Mouse (Mus musculus): ENCODE data around the gene Kcnh2.
A peak's percentile ranks its signal among the peaks of the same experiment; 100 is the strongest.

Kcnh2 gene

DNA sequence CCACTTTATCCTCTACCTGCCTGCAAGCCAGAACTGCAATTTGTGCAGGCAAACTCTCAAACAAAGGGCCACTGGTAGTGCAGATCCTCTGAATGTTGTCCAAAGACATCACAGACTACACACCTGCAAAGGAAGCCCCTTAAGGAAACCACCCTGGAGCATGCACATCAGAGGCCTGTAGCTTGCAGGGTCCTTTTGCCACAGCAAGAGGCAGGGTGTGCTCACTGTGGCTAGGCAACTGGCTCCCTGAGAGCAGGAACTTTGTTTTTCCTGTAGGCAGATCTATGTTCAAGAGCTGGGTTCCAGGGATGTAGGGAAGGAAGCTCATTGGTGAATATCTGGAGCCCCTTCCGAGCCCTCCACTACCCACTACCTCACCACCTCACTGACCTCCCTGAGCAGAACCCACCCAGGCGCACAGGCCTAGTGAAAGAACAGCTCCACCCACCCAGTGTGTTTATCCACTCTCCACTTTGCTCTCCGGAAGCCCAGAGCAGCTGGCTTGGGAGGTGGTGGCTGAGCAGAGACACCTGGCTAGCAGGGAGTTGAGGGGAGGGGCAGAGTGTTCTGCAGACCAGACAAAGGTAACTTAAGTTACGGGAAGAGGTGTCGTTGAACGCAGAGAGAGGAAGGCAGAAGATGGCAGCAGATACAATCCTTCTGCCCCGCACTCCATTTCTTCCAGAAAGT is 4.1 kb downstream of the Kcnh2 start:
- DNase-seq (ENCODE audit: low spot score in 2 of 2) = no peak

DNA sequence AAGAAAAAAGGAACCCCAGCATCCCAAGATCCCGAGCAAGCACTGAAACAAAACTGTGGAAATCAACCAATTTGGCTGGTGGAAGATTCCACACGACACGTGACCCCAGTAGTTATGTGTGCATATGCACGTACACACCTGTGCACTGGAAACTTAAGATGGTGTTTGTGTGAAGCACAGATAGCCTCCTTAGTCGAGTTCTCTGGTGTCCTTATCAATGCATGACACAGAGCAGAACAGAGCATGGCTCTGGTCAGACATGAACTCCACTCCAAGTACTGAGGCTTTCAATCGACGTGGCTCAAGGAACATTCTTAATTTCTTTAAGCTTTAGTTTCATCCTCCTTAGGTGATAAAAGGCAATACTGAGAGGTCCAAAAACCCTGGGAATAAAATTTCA is 5.1 kb downstream of the Kcnh2 start:
- no peak for DNase-seq (ENCODE audit: low spot score in 2 of 2)

DNA sequence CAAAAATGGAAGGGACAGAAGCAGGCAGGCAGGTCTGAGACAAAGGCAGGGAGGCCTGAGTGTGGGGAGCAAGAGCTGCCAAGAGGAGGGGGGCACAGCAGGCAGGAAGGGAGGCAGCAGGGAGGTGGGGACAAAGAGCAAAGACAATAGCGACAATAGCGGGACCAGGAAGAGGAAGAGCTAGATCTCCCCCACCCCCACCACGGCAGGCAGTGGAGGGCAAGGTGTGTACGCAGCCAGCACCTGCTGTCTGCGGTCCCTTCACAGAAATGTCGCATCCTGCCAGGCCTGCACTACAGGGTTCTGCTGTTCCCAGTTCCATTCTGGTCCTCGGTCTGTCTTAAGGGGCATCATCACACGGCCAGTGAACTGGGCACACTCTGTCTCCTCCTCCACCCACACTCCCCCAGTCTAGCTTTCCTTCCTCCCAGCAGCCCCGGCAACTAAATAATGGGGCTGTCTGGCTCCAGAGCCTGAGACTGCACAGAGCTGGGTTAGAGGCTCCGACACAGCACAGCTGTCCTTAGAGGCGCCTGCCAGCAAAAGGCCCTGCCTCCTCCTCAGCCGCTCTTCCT is 6.8 kb downstream of the Kcnh2 start:
- DNase-seq (ENCODE audit: low spot score in 2 of 2) = no peak

DNA sequence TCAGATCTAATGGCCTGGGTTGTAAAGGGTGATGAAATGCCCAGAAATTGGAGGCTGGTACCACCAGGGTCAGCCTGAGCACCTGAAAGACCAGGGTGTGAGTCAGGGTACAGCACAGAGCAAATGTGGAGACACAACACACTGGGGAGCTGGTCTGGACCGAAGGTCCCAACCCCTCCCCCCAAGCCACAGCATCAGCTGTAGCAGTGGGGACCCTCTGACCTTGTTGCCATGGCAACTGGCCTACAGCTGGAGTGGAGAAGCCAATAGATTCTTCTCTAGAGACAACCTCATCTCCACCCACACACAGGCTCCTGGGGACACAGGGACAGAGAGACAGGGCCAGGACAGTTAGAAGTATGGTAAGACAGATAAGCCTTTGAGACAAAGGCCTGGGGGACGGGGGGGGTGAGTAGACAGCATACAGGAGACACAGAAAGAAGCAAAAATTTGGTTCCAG is 7.4 kb downstream of the Kcnh2 start:
- no peak for DNase-seq (ENCODE audit: low spot score in 2 of 2)

DNA sequence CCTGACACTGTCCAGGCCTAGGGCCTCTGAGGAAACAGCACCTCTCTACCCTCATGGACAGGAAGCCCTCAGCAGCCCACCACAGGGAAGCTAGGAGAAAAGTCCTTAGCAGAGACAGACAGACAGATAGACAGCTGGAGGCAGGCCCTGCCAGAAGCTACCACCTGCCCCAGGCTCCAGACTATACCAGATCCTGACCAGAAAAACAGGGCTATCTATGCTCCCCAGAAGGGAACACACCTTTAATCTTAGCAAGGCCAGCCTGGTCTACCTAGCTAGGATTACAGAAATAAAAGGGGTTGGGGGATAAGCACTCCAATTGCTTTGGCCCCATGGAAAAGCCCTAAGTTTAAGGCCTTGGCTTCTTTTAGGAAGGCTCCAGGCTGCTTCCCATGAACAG is 8.0 kb downstream of the Kcnh2 start:
- no peak for DNase-seq (ENCODE audit: low spot score in 2 of 2)

DNA sequence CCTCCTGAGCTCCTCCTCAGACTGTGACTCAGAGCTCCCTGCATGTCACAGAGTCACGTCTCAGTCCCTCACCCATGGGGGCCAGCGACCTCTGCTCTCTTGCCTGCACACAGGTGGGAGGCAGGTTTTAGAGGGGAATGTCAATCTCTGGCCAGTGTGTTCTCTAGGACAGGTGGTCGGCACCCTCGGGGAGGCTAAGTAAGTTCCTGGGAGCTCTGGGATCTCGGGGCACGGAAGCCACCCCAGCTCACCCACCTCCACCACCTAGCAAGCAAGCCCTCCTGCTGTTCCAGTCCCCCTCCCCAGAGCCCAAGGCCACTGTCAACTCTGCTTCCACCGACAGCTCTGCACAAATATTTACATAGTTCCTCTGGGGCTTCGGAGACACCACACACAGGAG is 8.4 kb downstream of the Kcnh2 start:
- peak in 1 of 2 experiments; percentile 58 for DNase-seq (ENCODE audit: low spot score in 2 of 2)

DNA sequence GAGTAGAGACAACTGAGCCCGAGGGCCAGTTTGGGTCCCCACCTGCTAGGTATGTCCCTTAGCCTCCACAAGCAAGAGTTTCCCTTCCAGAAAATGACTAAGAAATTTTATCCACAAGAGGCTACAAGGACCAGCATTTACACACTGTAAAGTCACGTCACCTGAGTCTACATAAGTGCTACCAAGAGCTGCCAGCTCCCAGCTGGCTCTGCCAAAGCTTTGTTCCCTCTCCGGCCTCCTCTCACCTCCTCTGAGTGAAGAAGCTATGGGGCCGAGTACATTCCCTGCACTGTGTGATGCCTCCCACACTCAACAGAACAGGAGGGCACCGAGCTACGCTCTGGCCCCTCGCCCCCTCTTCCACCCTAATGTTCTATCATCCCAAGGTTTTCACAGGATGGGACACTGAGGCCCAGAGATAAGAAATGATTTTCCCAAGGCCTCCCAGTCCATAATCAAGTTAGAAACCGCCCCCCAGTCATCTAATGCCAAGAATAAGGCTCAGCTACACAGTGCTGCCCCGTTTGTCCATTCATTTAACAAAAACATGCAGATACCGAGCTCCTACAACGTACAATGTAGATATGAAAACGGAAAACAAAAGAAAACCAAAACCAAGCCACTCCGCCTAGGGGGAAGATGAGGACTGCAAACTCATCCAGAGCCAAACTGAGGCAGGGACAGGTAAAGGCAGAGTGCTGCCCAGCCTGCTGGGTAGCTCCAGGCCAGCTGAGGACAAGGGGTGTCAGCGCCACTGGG is 9.0 kb downstream of the Kcnh2 start:
- no peak for DNase-seq (ENCODE audit: low spot score in 2 of 2)

DNA sequence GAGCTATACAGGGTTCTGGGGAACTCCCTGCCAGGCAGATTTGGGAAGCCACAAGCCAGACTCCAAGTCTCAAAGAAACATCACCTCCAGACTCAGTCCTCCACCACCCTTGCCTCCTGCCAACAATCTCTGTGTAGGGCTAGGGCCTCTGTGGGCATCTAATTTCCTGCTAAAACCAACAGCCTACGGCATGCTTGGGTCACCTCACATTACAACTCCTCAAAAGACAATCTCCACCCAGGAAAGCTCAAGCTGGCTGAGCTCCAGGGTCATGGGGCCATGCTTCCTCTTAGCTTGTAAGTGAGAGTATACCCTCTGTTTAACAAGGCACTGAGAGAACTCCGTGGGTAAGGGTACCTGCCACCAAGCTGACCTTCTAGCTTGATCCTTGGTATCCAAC is 13.6 kb downstream of the Kcnh2 start:
- no peak for DNase-seq (ENCODE audit: low spot score in 2 of 2)

DNA sequence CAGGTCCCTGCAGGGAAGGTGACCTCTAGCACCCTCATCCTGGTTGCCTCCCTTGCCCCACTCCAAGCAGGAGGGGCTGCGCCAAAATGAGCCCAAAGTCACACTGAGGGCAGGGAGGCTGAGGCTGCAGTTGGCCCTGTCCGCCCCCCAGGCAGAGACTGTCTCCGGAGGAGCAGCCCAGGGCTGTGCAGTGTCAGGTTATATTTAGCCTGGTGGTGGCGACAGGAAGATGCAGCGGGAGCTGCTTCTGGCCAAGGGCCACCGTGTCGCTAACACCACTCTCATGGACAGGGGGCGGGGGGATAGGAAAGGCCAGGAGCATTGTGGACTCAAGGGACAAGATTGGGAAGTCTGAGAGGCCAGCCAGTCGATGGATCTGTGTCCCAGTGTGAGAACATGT is 14.0 kb downstream of the Kcnh2 start:
- no peak for DNase-seq (ENCODE audit: low spot score in 2 of 2)

DNA sequence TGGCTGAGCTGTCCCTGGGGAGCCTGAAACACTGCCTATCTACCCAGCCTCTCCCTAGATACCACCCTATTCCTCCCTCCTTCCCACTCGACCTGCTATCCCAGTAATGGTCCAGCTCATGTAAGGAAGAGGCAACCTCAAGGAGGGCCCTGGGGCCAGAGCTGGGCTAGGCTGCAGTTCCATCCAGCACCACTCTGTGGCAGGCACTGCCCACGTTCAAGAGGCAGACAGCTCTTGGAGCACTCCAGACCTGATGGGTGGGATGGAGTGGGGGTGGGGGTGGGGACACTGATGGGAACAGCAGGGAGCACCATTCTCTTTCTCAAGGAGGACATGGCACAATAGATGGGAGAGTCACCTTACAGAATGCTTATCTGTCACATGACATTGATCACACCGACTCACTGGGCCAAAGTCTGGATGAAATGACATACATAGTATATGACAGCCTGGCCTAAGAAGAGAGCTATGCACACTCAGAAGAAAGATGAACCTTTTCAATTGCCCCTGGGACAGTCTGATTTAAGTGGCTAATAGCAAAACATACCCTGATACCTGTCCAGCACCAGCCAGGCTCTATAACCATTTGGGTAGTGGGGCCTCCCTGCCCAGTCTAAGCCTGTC is 15.4 kb downstream of the Kcnh2 start:
- DNase-seq (ENCODE audit: low spot score in 2 of 2) = peak in 1 of 2 experiments; percentile 63

DNA sequence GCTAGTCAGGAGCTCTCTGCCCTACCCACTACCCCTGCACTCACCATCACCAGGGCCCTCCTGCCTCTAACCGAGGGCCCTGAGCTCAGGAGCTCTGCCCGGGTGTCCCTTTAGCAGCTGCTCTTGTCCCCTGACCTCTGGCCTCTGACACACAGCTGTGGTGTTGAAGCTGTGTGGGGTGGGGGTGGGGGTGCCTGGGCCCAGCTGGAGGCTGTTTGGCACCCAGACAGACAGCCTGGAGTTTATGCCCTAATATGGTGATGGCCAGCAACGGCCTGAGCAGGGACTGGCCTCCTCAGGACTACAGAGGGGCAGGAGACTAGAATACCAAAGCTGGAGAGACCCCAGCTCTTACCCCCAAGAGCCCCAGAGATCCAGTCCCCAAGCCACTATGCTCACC is 16.7 kb downstream of the Kcnh2 start:
- no peak for DNase-seq (ENCODE audit: low spot score in 2 of 2)

DNA sequence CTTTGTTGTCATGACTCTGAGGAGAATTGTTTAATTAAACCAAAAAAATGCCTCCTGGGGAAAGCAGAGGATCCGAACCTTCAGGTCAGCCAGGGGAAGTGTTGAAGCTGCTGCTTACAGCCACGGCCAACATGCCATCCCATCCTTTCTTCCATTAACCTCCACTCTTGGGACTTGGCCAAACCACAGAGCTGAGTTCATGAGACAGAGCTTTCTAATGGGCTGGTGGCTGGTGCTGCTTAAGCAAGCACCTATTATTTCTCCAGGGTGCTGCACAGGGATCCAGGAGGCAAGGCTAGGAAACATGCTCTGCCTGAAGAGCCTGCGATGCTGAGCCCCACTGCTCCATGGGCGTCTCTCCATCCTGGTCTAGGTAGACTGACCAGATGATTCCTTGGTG is 19.0 kb downstream of the Kcnh2 start:
- no peak for DNase-seq (ENCODE audit: low spot score in 2 of 2)

DNA sequence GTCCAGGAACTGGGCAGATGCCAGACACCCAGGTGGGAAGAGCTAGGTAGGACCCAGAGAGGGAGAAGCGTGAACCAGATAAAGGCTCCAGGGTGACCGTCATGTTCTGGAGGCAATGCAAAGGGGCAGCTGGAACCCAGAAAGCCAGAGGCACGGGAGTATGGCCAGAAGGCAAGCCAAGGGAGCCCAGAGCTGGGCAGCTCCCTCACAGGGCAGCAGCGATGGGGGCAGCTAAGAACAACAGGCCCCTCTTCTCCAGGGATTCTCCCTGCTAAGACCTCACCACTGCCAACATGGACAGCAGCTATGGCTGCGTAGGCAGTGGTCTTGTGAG is 21.5 kb downstream of the Kcnh2 start:
- peak in 1 of 2 experiments; percentile 57 for DNase-seq (ENCODE audit: low spot score in 2 of 2)

DNA sequence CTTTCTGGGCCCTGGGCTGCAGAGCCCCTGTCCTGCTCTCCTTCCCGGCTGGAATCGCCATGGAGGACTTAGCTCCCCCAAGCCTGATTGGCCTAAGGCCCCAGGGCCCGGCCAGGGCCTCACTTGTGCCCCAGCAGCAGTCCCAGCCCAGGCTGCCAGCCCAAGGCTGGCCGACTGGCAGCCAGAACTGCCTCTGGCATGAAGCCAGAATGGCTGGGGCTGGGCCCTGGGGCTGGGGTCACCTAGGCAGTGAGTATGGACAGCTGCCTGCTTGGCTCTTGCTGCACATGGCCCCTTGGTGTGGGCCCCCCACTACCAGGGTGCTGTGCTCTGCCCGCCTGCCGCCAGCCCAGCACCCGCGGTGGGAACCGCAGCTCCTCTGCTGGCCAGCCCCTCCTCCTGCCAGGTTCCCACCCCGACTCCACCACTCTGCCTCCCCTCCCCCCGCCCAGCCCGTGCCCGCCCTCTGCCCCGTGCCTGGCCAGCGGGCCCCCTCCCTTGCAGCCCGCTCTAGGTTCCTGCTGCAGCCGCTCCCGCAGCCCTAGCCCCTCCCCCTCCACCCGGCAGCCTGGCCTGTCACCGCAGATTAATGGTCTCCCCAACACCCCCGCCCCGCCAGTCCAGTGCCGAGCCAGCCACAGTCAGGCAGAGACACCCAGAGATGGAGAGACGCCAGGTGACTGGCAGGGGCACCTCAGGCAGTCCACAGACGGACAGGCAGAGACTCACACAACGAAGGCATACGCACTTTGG is 22.0 kb downstream of the Kcnh2 start:
- DNase-seq (ENCODE audit: low spot score in 2 of 2) = peak in 1 of 2 experiments; percentile 58

DNA sequence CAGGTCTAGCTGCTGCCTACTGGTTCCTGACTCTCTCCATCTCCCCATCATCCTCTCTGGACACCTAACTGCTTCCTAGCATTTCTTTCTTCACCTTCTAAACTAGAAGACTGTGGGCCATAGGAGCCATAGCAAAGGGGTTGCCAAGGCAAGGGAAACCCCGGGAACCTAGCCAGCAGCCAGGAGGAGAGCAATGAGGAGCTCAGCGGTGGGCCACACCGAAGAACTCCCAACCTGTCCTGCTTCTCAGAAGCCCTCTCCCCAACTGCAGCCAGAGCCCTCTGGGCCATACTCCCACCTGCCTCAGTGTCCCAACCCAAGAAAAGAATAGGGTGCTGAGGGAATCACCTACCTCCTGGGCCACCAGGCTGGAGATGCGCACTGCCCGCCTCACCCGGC is 22.6 kb downstream of the Kcnh2 start:
- no peak for DNase-seq (ENCODE audit: low spot score in 2 of 2)

DNA sequence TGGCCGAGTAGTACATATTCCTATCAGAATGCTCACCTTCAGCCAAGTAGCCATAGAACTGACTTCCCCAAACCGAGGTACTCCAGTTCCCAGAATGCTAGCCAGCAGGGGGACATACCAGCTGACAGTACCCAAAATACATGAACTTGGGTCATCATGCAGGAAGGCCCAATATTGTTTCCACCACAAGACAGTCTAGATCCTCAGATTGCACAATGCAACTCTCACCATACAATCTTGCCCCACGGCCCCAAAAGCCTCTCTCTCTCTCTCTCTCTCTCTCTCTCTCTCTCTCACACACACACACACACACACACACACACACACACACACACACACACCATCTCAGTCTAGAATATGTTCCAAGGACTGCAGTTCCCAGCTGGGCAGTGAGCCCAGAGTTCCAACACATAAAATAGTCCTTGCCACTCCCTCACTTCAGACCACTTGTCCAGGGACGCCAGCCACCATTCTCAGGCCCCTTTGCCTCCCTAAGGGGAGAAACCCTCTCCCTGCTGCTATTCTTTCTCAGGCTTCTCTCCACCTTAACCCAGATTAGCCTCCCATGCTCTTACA is 24.5 kb downstream of the Kcnh2 start:
- no peak for DNase-seq (ENCODE audit: low spot score in 2 of 2)

DNA sequence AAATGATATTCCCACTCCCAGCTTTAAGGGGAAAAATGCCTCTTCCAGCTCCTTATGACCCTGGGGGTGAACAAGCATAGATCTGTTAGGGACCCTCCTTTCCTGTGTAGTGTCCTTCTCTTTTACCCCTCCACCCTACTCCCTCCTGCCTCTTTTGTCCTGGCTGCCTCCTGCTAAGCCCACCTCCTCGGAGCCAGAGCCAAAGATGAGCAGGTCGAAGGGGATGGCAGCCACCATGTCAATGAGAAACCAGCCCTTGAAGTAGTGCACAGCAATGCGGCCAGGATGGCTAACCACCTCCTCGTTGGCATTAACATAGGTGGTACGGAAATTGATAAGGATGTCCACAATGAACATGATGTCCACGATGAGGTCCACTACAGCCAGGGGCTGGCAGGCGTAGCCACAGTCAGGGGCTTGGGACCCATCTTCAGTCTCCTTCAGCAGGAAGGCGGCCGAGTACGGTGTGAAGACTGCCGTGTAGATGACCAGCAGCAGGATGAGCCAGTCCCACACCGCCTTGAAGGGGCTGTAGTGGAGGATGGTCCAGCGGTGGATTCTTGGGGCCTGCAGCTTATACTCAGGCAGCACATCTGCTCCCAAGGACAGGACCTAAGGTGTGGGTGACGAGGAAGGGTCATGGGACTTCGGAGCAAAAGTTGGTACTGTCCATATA is 25.1 kb downstream of the Kcnh2 start:
- no peak for DNase-seq (ENCODE audit: low spot score in 2 of 2)

DNA sequence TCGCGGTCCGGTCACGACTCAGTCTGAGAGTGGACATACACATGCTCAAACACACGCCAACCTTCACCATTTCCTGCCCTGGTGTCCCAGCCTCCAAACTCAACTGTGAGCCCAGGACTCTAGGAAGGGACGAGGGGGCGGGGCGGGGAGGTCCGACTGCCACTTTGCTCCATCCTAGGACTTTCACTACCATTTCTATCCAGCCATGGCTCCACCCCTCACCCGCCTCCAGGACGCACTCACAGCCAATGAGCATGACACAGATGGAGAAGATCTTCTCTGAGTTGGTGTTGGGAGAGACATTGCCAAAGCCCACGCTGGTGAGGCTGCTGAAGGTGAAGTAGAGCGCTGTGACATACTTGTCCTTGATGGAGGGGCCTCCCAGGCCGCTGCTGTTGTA is 26.2 kb downstream of the Kcnh2 start:
- no peak for DNase-seq (ENCODE audit: low spot score in 2 of 2)

DNA sequence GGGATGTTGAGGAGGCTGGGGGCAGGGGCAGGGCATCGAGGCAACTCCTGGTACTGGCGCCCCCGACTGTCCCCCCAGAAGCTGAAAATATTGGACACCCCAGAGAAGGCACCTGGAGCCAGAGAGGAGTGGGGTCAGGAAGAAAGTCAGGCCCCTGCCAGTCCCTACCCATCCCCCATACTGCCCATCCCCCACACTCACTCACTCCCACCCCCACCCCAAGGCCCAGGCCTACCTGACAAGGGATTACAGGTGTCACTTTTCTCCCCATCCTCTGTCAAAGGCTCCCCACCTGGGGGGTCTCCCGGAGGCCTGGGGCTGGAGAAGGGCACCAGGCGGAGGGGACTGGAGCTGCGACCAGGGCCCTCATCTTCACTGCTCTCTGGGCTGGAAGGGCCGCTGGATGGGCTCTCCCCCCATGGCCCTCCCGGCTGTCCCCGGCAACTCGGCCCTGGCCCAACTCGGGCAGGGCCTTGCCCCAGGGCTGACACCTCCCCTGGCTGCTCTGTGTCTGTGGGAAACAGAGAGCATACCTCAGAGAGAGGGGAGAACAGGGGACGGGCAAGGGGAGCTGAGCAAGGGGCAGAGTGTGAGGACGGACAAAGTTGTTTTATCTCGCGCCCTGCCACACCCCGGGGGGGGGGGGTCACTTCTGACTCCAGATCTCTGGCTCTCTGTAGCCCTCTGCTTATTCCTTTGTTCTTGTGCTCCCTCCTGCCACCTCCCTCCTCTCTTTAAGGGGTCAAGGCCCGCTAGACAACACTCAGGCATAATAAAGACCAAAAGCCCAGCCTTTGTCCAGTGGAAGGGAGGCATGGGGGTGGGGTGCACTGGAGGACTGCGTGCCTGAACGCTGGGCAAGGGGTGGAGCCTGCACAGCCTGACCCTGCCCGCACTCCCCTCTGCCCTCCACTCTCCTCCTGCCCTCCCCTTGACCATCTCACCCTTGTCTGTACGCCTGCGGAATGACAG is 29.4 kb downstream of the Kcnh2 start:
- DNase-seq (ENCODE audit: low spot score in 2 of 2) = no peak

DNA sequence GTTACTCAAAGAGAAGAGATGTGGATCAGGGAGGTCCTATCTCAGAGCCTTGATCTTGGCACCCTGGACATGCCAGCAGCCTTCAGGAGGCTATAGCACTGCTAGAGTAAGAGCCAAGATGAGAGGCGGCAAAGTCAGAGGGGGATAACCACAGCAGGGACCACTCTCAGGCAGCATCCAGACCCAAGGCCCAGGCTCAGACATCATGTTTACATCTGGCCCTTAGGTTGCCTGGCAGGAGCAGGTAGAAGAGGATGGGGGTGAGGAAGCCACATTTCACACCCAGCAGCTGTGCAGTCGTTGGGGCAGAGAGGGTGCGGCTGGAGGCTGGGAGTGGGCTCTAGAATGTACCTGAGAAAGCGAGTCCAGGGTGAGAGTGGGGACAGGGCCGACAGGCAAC is 30.5 kb downstream of the Kcnh2 start:
- DNase-seq (ENCODE audit: low spot score in 2 of 2) = no peak
